Mouse (Mus musculus): ENCODE data around the gene Dap. TPM values are rescaled to one million over a fixed set of nuclear protein-coding genes. Genes with fewer than 3 reads are reported as not detected.

The Dap gene
- polyA plus RNA-seq, 1 experiment = 145 TPM

- TF ChIP-seq CTCF (IDR thresholded peaks at IDR 0.05; ENCODE audit: extremely low read depth, insufficient read length, insufficient replicate concordance, low read depth, low read length) = no peak
- TF ChIP-seq POLR2A (IDR thresholded peaks at IDR 0.05; ENCODE audit: low read depth, low read length) = no peak
- H3K4me3 ChIP-seq (ENCODE audit: low read depth, low read length) = no peak overlapping the region
- no peak overlapping the region for H3K27ac ChIP-seq (ENCODE audit: insufficient read depth, low read depth, low read length)
- no peaks in the 10 kb centered on the region for H3K27me3 ChIP-seq (ENCODE audit: control insufficient read depth, insufficient read depth, low read length)
- WGBS = 76% methylated on average over 9 of the region's 9 CpGs
- H3K36me3 ChIP-seq (ENCODE audit: control insufficient read depth, insufficient read depth, low read length) = no peaks in the 10 kb centered on the region
- H3K4me1 ChIP-seq (ENCODE audit: control insufficient read depth, insufficient read depth, insufficient read length, low read length) = peaks cover 2% of the 10 kb centered on the region; the same call in 1 of the 2 replicates
Measured at GRCm38 (mm10) chr15:31247035-31247434, 22.9 kb downstream of the Dap start.

DNA sequence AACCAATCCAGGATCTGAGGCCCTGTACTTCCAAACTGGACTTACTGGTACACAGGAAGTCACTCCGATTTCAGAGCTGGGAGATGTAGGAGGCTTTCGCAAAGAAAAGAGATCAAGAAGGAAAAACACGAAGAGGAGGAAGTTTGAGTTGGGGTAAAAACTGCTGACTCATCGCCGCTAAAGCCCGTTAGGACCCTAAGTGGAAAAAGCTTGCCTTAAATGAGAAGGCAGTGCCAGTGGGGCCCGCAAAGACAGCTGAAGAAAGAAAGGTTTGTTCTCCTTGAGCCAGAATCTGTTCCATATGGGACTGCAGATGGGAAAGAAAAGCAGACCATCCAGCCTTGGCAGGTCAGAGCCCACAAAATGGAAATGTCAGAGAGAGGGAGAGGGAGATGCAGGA, 24.8 kb downstream of the Dap start:
- Histone ChIP-seq H3K4me1 (ENCODE audit: control insufficient read depth, insufficient read depth, insufficient read length, low read length) (0 out of 2 replicates have a peak, but pooled peaks cover 2% of the 10 kb centered on the region), H3K27ac (ENCODE audit: insufficient read depth, low read depth, low read length) (no peak overlapping the region), H3K27me3 (ENCODE audit: control insufficient read depth, insufficient read depth, low read length) (no peaks in the 10 kb centered on the region), H3K36me3 (ENCODE audit: control insufficient read depth, insufficient read depth, low read length) (no peaks in the 10 kb centered on the region), H3K4me3 (ENCODE audit: low read depth, low read length) (no peak overlapping the region)
- 75% methylated on average over 7 of the region's 7 CpGs for WGBS
- no peak for TF ChIP-seq POLR2A (IDR thresholded peaks at IDR 0.05; ENCODE audit: low read depth, low read length)
- TF ChIP-seq CTCF (IDR thresholded peaks at IDR 0.05; ENCODE audit: extremely low read depth, insufficient read length, insufficient replicate concordance, low read depth, low read length) = no peak

GRCm38 (mm10) chr15:31250027-31250426, 25.9 kb downstream of the Dap start:
- no peaks in the 10 kb centered on the region for H3K36me3 ChIP-seq (ENCODE audit: control insufficient read depth, insufficient read depth, low read length)
- no peak overlapping the region for H3K27ac ChIP-seq (ENCODE audit: insufficient read depth, low read depth, low read length)
- 57% methylated on average over 2 of the region's 2 CpGs for whole genome bisulfite sequencing
- no peaks in the 10 kb centered on the region for H3K27me3 ChIP-seq (ENCODE audit: control insufficient read depth, insufficient read depth, low read length)
- TF ChIP-seq POLR2A (IDR thresholded peaks at IDR 0.05; ENCODE audit: low read depth, low read length) (no peak), CTCF (IDR thresholded peaks at IDR 0.05; ENCODE audit: extremely low read depth, insufficient read length, insufficient replicate concordance, low read depth, low read length) (no peak)
- no peak overlapping the region for H3K4me3 ChIP-seq (ENCODE audit: low read depth, low read length)
- H3K4me1 ChIP-seq (ENCODE audit: control insufficient read depth, insufficient read depth, insufficient read length, low read length) = 0 out of 2 replicates have a peak, but pooled peaks cover 2% of the 10 kb centered on the region

DNA sequence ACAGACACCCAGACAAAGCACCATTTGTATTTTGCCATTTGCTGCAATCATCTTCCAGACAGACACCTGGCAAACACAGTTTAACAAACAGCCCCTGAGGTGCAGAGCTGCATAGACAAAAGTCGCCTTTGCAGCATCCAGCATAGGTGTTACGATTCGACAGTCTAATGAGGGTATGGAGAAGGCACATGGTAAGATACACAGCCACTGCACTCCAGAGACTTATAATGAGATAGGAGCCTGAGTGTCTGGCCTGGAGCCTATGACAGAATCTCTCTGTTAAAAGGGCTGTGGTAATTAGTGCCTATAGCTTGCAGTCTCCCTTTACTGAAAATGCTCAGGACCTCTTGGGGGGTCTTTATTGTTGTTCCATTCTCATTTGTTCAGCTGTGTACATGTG, 26.6 kb downstream of the Dap start:
- Histone ChIP-seq H3K4me1 (ENCODE audit: control insufficient read depth, insufficient read depth, insufficient read length, low read length) (0 out of 2 replicates have a peak, but pooled peaks cover 2% of the 10 kb centered on the region), H3K4me3 (ENCODE audit: low read depth, low read length) (no peak overlapping the region), H3K36me3 (ENCODE audit: control insufficient read depth, insufficient read depth, low read length) (no peaks in the 10 kb centered on the region), H3K27me3 (ENCODE audit: control insufficient read depth, insufficient read depth, low read length) (no peaks in the 10 kb centered on the region), H3K27ac (ENCODE audit: insufficient read depth, low read depth, low read length) (no peak overlapping the region)
- 95% methylated on average over 3 of the region's 3 CpGs for WGBS
- TF ChIP-seq POLR2A (IDR thresholded peaks at IDR 0.05; ENCODE audit: low read depth, low read length) = no peak
- no peak for TF ChIP-seq CTCF (IDR thresholded peaks at IDR 0.05; ENCODE audit: extremely low read depth, insufficient read length, insufficient replicate concordance, low read depth, low read length)

- Histone ChIP-seq H3K36me3 (ENCODE audit: control insufficient read depth, insufficient read depth, low read length) (no peaks in the 10 kb centered on the region), H3K27ac (ENCODE audit: insufficient read depth, low read depth, low read length) (no peak overlapping the region), H3K4me1 (ENCODE audit: control insufficient read depth, insufficient read depth, insufficient read length, low read length) (0 out of 2 replicates have a peak, but pooled peaks cover 2% of the 10 kb centered on the region), H3K27me3 (ENCODE audit: control insufficient read depth, insufficient read depth, low read length) (no peaks in the 10 kb centered on the region), H3K4me3 (ENCODE audit: low read depth, low read length) (no peak overlapping the region)
- WGBS = 71% methylated on average over 6 of the region's 6 CpGs
- TF ChIP-seq CTCF (IDR thresholded peaks at IDR 0.05; ENCODE audit: extremely low read depth, insufficient read length, insufficient replicate concordance, low read depth, low read length) = no peak
- no peak for TF ChIP-seq POLR2A (IDR thresholded peaks at IDR 0.05; ENCODE audit: low read depth, low read length)
Measured at GRCm38 (mm10) chr15:31251189-31251588, 27.1 kb downstream of the Dap start.

GRCm38 (mm10) chr15:31252590-31253311, 28.6 kb downstream of the Dap start:
- H3K27ac ChIP-seq (ENCODE audit: insufficient read depth, low read depth, low read length) = no peak overlapping the region
- no peak overlapping the region for H3K4me3 ChIP-seq (ENCODE audit: low read depth, low read length)
- H3K27me3 ChIP-seq (ENCODE audit: control insufficient read depth, insufficient read depth, low read length) = no peaks in the 10 kb centered on the region
- WGBS = 92% methylated on average over 16 of the region's 16 CpGs
- 0 out of 2 replicates have a peak, but pooled peaks cover 2% of the 10 kb centered on the region for H3K4me1 ChIP-seq (ENCODE audit: control insufficient read depth, insufficient read depth, insufficient read length, low read length)
- no peaks in the 10 kb centered on the region for H3K36me3 ChIP-seq (ENCODE audit: control insufficient read depth, insufficient read depth, low read length)
- TF ChIP-seq CTCF (IDR thresholded peaks at IDR 0.05; ENCODE audit: extremely low read depth, insufficient read length, insufficient replicate concordance, low read depth, low read length) = no peak
- no peak for TF ChIP-seq POLR2A (IDR thresholded peaks at IDR 0.05; ENCODE audit: low read depth, low read length)

DNA sequence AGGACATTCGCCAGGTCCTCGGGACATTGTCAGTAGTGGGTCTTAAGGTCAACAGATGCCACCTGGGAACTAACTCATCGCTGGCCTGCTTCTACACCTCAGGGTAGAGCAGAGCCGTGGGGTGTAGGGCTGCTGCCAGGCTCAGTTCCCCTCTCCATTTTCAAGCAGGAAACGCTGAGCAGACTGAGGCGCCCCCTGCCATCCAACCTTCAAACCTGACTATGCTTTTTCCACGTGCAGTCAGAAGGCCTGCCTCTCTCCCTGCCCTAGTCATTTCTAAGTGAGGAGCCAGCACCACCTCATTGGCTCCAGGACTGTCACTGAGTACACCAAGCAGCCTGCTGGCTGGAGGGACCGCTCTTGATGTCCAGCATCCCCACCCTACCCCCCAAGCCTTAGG, 29.3 kb downstream of the Dap start:
- Histone ChIP-seq H3K27ac (ENCODE audit: insufficient read depth, low read depth, low read length) (no peak overlapping the region), H3K4me3 (ENCODE audit: low read depth, low read length) (no peak overlapping the region), H3K27me3 (ENCODE audit: control insufficient read depth, insufficient read depth, low read length) (no peaks in the 10 kb centered on the region), H3K4me1 (ENCODE audit: control insufficient read depth, insufficient read depth, insufficient read length, low read length) (0 out of 2 replicates have a peak, but pooled peaks cover 2% of the 10 kb centered on the region), H3K36me3 (ENCODE audit: control insufficient read depth, insufficient read depth, low read length) (no peaks in the 10 kb centered on the region)
- TF ChIP-seq POLR2A (IDR thresholded peaks at IDR 0.05; ENCODE audit: low read depth, low read length) = no peak
- no peak for TF ChIP-seq CTCF (IDR thresholded peaks at IDR 0.05; ENCODE audit: extremely low read depth, insufficient read length, insufficient replicate concordance, low read depth, low read length)
- whole genome bisulfite sequencing = 76% methylated on average over 8 of the region's 8 CpGs
